Comparison of ENCODE assay signal across 10 mouse cellular contexts in genomic region chr17:27445364-27446075, GRCm38 (mm10).
DNase-seq lines count a peak whose midpoint lies in the region; ATAC-seq and TF ChIP-seq lines count a peak whose summit lies in the region.
"Had no signal": no experiment of that assay in that cellular context is flagged by ENCODE, and none has a peak within 500 bp of the region (broad histone marks: within the 10 kb centered on the region; RNA-seq: fewer than 3 reads in every experiment).

No protein-coding gene starts in this region.

- no peaks in the 10 kb centered on the region for H3K27me3 ChIP-seq in cerebellum, adult 2 months (ENCODE audit: control insufficient read depth, insufficient read depth, low read length)
- peaks cover 13% of the 10 kb centered on the region; the same call in 1 of the 2 replicates for H3K27me3 ChIP-seq in hindbrain, embryonic 10.5 days (ENCODE audit: insufficient read depth, poor library complexity, severe bottlenecking)

- no peak overlapping the region for H3K4me3 ChIP-seq in cerebellum, adult 2 months (replicated peaks; ENCODE audit: insufficient read depth, low read depth, low read length)
- H3K4me3 ChIP-seq in hindbrain, embryonic 10.5 days: no peak overlapping the region

- no peak for TF ChIP-seq POLR2A in cerebellum, adult 2 months (IDR thresholded peaks at IDR 0.05; ENCODE audit: borderline replicate concordance, insufficient read depth, low read length)

- no peaks in the 10 kb centered on the region for H3K9me3 ChIP-seq in hindbrain, embryonic 10.5 days

- H3K36me3 ChIP-seq in hindbrain, embryonic 10.5 days: no peaks in the 10 kb centered on the region

- ATAC-seq in erythroid progenitor cell, adult 5-6 weeks (replicated peaks; ENCODE audit: low FRiP score, poor library complexity, severe bottlenecking): no peak

- TF ChIP-seq CTCF in cerebellum, adult 2 months (IDR thresholded peaks at IDR 0.05; ENCODE audit: borderline replicate concordance, insufficient read depth, low read depth, low read length): no peak

- peaks cover 60% of the 10 kb centered on the region for H3K4me1 ChIP-seq in cerebellum, adult 2 months (ENCODE audit: control insufficient read depth, insufficient read depth, low read length)
- H3K4me1 ChIP-seq in hindbrain, embryonic 10.5 days (replicated peaks): peaks cover 46% of the 10 kb centered on the region

- WGBS in cerebellum, adult 2 months: 29% methylated on average over 17 of the region's 17 CpGs
- 78% methylated on average over 17 of the region's 17 CpGs for WGBS in hindbrain, embryonic 10.5 days

- no peak for DNase-seq in cerebellum, adult 2 months
- DNase-seq in cerebellum, adult 8-10 months: no peak
- peak; percentile 29 for DNase-seq in adrenal gland, adult 8-10 months
- no peak for DNase-seq in hindbrain, embryonic 10.5 days (ENCODE audit: low spot score)
- DNase-seq in kidney, postnatal 14 days: peak; percentile 72
- DNase-seq in B cell, adult 2 months: no peak
- no peak for DNase-seq in urinary bladder, adult 2 months (ENCODE audit: low spot score)
- DNase-seq: right cerebral cortex, postnatal 4 days; thymus, postnatal 4 days had no signal

- peak overlapping the region; percentile 79 for H3K27ac ChIP-seq in cerebellum, adult 2 months (ENCODE audit: insufficient read depth, low read length)
- H3K27ac ChIP-seq in hindbrain, embryonic 10.5 days: 0 out of 2 replicates have a peak overlapping the region, but pooled peaks have one; percentile 16

Comparison
In these comparisons a context has a peak if more than half of its experiments do, and no peak if none do; other contexts are left out.
1. DNase-seq: peak in adrenal gland, adult 8-10 months (single experiment) and kidney, postnatal 14 days (single experiment); none in cerebellum, adult 2 months (0 of 2), cerebellum, adult 8-10 months (single experiment), hindbrain, embryonic 10.5 days (single experiment), B cell, adult 2 months (0 of 2) and urinary bladder, adult 2 months (single experiment).